Mouse (Mus musculus): Measurements from ENCODE around the gene Icam2.

DNA sequence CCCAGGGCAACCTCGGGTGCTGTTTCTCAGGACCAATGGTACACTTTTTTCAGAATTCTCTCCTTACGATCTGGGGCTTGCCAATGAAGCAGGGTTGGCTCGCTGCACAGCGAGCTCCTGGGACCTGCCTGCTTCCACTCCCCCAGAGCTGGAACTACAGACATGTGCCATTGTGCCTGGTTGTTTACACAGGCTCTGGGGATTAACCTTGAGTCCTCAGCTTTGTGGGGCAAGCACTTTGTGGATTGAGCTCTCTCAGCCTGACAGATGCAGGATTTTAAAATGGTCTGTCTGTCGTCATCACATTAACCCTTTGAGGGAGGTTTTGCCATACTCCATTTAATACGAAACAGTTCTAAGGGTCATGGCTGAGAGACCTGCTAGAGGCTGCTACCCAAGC lies 43.0 kb downstream of the Icam2 start:
- TF ChIP-seq CTCF (conservative IDR thresholded peaks at IDR 0.05; ENCODE audit: low read length) (no peak), POU5F1 (IDR thresholded peaks at IDR 0.05; ENCODE audit: borderline replicate concordance, low read length) (no peak)
